Mouse (Mus musculus) hematopoietic multipotent progenitor cell, adult 10-12 weeks (in vitro differentiated cells): ENCODE data around the gene 4930590J08Rik. TPM values are rescaled to one million over a fixed set of nuclear protein-coding genes. Genes with fewer than 3 reads are reported as not detected.

Experiments
- polyA plus RNA-seq: library from polyadenylated mRNA; stranded (reverse); fragments of >175 nt; gene quantifications from 2 replicates; pipeline ENCODE4 v1.2.3, GENCODE M21; 2012; ENCODE audit warnings: low replicate concordance

The 4930590J08Rik gene
- polyA plus RNA-seq: 0.08 TPM in 1 of 2 replicates, not detected in the other

GRCm38 (mm10) chr6:91902509-91902908 lies at the start of gene 4930590J08Rik:
Gene 4930590J08Rik, plus strand, starts transcription at chr6:91902809.

GRCm38 (mm10) chr6:91877885-91878651 lies 24.5 kb upstream of the 4930590J08Rik start, which contains the start of gene Ccdc174:
Gene Ccdc174, plus strand, starts transcription at chr6:91878053.

GRCm38 (mm10) chr6:91978371-91979300 lies 76.0 kb downstream of the 4930590J08Rik start, which contains the start of gene Fgd5:
Gene Fgd5, plus strand, starts transcription at chr6:91978878.

Other genes with a start within 250 kb of the 4930590J08Rik start
- gene Slc6a6, start 218.8 kb upstream of the 4930590J08Rik start, polyA plus RNA-seq: 53.1 and 72.6 TPM in 2 replicates
- 0.45 and 0.77 TPM in 2 replicates for gene Grip2, start 75.6 kb upstream of the 4930590J08Rik start, polyA plus RNA-seq
- gene Ccdc174, start 24.8 kb upstream of the 4930590J08Rik start, polyA plus RNA-seq: 6.1 and 9.5 TPM in 2 replicates
- gene Fgd5, start 76.1 kb downstream of the 4930590J08Rik start, polyA plus RNA-seq: 0.20 and 1.1 TPM in 2 replicates
- 7.2 and 11.1 TPM in 2 replicates for gene Nr2c2, start 188.6 kb downstream of the 4930590J08Rik start, polyA plus RNA-seq